Mouse (Mus musculus) frontal cortex, postnatal 36 days (tissue): ENCODE measurements around the gene Tmem202.

Experiments used
- DNase-seq, 2 experiments: peaks; one replicate each; pipeline ENCODE4 v3.0.0; 2022; ENCODE audit warnings: low spot score in 2 of 2

Gene Tmem202

GRCm38 (mm10) chr9:59539441-59540137 lies at the start of gene Tmem202, which contains the start of gene Hexa:
Gene Tmem202 (minus strand): TSS chr9:59539847.
Gene Hexa (plus strand): TSS chr9:59539540.
- DNase-seq: peak; percentile 78 to 84

GRCm38 (mm10) chr9:59588710-59589671 lies 49.3 kb upstream of the Tmem202 start:
- DNase-seq: peak; percentile 71 to 86

- DNase-seq: no peak
These were observed 48.6 kb upstream of the Tmem202 start for GRCm38 (mm10) chr9:59588252-59588651.

- peak; percentile 72 to 82 for DNase-seq
These were observed 45.2 kb upstream of the Tmem202 start for GRCm38 (mm10) chr9:59584871-59585308.

GRCm38 (mm10) chr9:59578505-59578867 lies 38.8 kb upstream of the Tmem202 start:
- no peak for DNase-seq

- DNase-seq: peak; percentile 93
These were observed 38.3 kb upstream of the Tmem202 start, which contains the start of gene Celf6 for GRCm38 (mm10) chr9:59577844-59578504. Gene Celf6 (plus strand): TSS chr9:59577917.

- DNase-seq: no peak
These were observed 37.8 kb upstream of the Tmem202 start for GRCm38 (mm10) chr9:59577401-59577800.

- DNase-seq: no peak
These were observed 32.2 kb upstream of the Tmem202 start for GRCm38 (mm10) chr9:59571852-59572251.

GRCm38 (mm10) chr9:59567111-59567510 lies 27.5 kb upstream of the Tmem202 start:
- DNase-seq: peak; percentile 46 to 60

GRCm38 (mm10) chr9:59565600-59565999 lies 26.0 kb upstream of the Tmem202 start:
- peak; percentile 66 to 69 for DNase-seq

- DNase-seq: no peak
These were observed 14.1 kb upstream of the Tmem202 start for GRCm38 (mm10) chr9:59553719-59554118.

GRCm38 (mm10) chr9:59552610-59553009 lies 13.0 kb upstream of the Tmem202 start:
- DNase-seq: no peak

GRCm38 (mm10) chr9:59551620-59552031 lies 12.0 kb upstream of the Tmem202 start:
- peak; percentile 61 to 64 for DNase-seq

GRCm38 (mm10) chr9:59551017-59551416 lies 11.4 kb upstream of the Tmem202 start:
- no peak for DNase-seq

GRCm38 (mm10) chr9:59550077-59550476 lies 10.4 kb upstream of the Tmem202 start:
- DNase-seq: peak; percentile 23 to 26

GRCm38 (mm10) chr9:59548961-59549487 lies 9.4 kb upstream of the Tmem202 start:
- DNase-seq: no peak

GRCm38 (mm10) chr9:59547869-59548268 lies 8.2 kb upstream of the Tmem202 start:
- DNase-seq: no peak

- no peak for DNase-seq
These were observed 5.1 kb upstream of the Tmem202 start for GRCm38 (mm10) chr9:59544739-59545138.

- DNase-seq: no peak
These were observed 3.2 kb upstream of the Tmem202 start for GRCm38 (mm10) chr9:59542766-59543324.

- DNase-seq: no peak
These were observed 2.0 kb upstream of the Tmem202 start for GRCm38 (mm10) chr9:59541617-59542016.

GRCm38 (mm10) chr9:59537651-59538050 lies 2.0 kb downstream of the Tmem202 start:
- no peak for DNase-seq
